Mouse (Mus musculus): ENCODE results near the gene Ctbs.

- TF ChIP-seq POLR2A (IDR thresholded peaks at IDR 0.05; ENCODE audit: borderline replicate concordance, extremely low read depth, insufficient read depth, insufficient read length, poor library complexity, severe bottlenecking) (no peak), CTCF (IDR thresholded peaks at IDR 0.05; ENCODE audit: borderline replicate concordance, extremely low read depth, insufficient read depth, insufficient read length) (no peak)
These were observed 30.7 kb upstream of the Ctbs start for GRCm38 (mm10) chr3:146418901-146419300.
